Mouse (Mus musculus) kidney, adult 18-20 months (tissue): ENCODE measurements around the gene Vnn1.

Experiments used
- DNase-seq: peaks from one replicate; pipeline ENCODE4 v3.0.0; 2021

Gene Vnn1

GRCm38 (mm10) chr10:23894601-23895349, at the start of gene Vnn1:
Gene Vnn1, plus strand, starts transcription at chr10:23894688.
- DNase-seq: peak; percentile 69

- DNase-seq: no peak
These were observed 43.1 kb upstream of the Vnn1 start, which contains the start of gene Vnn3 for GRCm38 (mm10) chr10:23851228-23851912. Gene Vnn3, plus strand, starts transcription at chr10:23851462.

GRCm38 (mm10) chr10:23852096-23852495, 42.4 kb upstream of the Vnn1 start:
- no peak for DNase-seq

GRCm38 (mm10) chr10:23864362-23865312, 29.9 kb upstream of the Vnn1 start:
- no peak for DNase-seq

GRCm38 (mm10) chr10:23880695-23881094, 13.8 kb upstream of the Vnn1 start:
- peak; percentile 47 for DNase-seq

- DNase-seq: no peak
These were observed 9.6 kb upstream of the Vnn1 start for GRCm38 (mm10) chr10:23884910-23885309.

GRCm38 (mm10) chr10:23886060-23886459, 8.4 kb upstream of the Vnn1 start:
- DNase-seq: no peak

- no peak for DNase-seq
These were observed 1.5 kb upstream of the Vnn1 start for GRCm38 (mm10) chr10:23892987-23893386.

GRCm38 (mm10) chr10:23895376-23895775, 888 bp downstream of the Vnn1 start:
- DNase-seq: peak; percentile 26

- DNase-seq: no peak
These were observed 6.6 kb downstream of the Vnn1 start for GRCm38 (mm10) chr10:23901119-23901518.

- DNase-seq: no peak
These were observed 11.2 kb downstream of the Vnn1 start for GRCm38 (mm10) chr10:23905661-23906060.

- DNase-seq: no peak
These were observed 25.6 kb downstream of the Vnn1 start, which contains the start of gene Taar1 for GRCm38 (mm10) chr10:23920056-23920455. Gene Taar1, plus strand, starts transcription at chr10:23920356.

GRCm38 (mm10) chr10:23922468-23922867, 28.0 kb downstream of the Vnn1 start:
- DNase-seq: no peak

- DNase-seq: no peak
These were observed 29.5 kb downstream of the Vnn1 start for GRCm38 (mm10) chr10:23923941-23924340.

GRCm38 (mm10) chr10:23937613-23938012, 43.1 kb downstream of the Vnn1 start:
- no peak for DNase-seq

GRCm38 (mm10) chr10:23938312-23938711, 43.8 kb downstream of the Vnn1 start, which contains the start of gene Taar2:
Gene Taar2, plus strand, starts transcription at chr10:23938572.
- DNase-seq: no peak

- DNase-seq: peak; percentile 13
These were observed 48.0 kb downstream of the Vnn1 start for GRCm38 (mm10) chr10:23942465-23942864.

GRCm38 (mm10) chr10:23948026-23948425, 53.5 kb downstream of the Vnn1 start:
- no peak for DNase-seq

GRCm38 (mm10) chr10:23949508-23950005, 55.1 kb downstream of the Vnn1 start, which contains the start of gene Taar3:
Gene Taar3, plus strand, starts transcription at chr10:23949558.
- no peak for DNase-seq

GRCm38 (mm10) chr10:23951714-23952113, 57.2 kb downstream of the Vnn1 start:
- no peak for DNase-seq
